Mouse (Mus musculus) heart, embryonic 11.5 days (tissue): ENCODE results near the gene Vps53. TPM values are rescaled to one million over a fixed set of nuclear protein-coding genes. Genes with fewer than 3 reads are reported as not detected.

Experiments used
- ATAC-seq: fragments of 200-750 bp; cut with Nextera tagmentation; replicated peaks from 2 replicates; pipeline ENCODE4 v1.8.0; 2017; ENCODE audit warnings: moderate library complexity; ENCODE audit not compliant: insufficient number of reproducible peaks, low FRiP score, low TSS enrichment
- H3K27ac ChIP-seq: fragments of 300-500 bp; sonication (generic); 2 replicates; pipeline ENCODE4 v1.5.1; 2014; ENCODE audit warnings: mild to moderate bottlenecking, low read depth, low read length
- H3K27me3 ChIP-seq: fragments of 300-500 bp; sonication (generic); 2 replicates; pipeline ENCODE4 v1.6.1; 2014; ENCODE audit warnings: mild to moderate bottlenecking, low read length, mixed read lengths; ENCODE audit not compliant: control insufficient read depth, insufficient read depth
- H3K36me3 ChIP-seq: fragments of 300-500 bp; sonication (generic); 2 replicates; pipeline ENCODE4 v1.6.1; 2014; ENCODE audit warnings: mild to moderate bottlenecking, low read length, moderate library complexity, mixed read lengths; ENCODE audit not compliant: control insufficient read depth, insufficient read depth
- H3K4me1 ChIP-seq: fragments of 300-500 bp; sonication (generic); 2 replicates; pipeline ENCODE4 v1.6.1; 2014; ENCODE audit warnings: low read length; ENCODE audit not compliant: control insufficient read depth, insufficient read depth
- H3K4me2 ChIP-seq: fragments of 300-500 bp; sonication (generic); 2 replicates; pipeline ENCODE4 v1.6.1; 2014; ENCODE audit warnings: mild to moderate bottlenecking, moderate library complexity
- H3K4me3 ChIP-seq: fragments of 300-500 bp; sonication (generic); 2 replicates; pipeline ENCODE4 v1.5.1; 2014; ENCODE audit warnings: low read depth, low read length
- H3K9ac ChIP-seq: fragments of 300-500 bp; sonication (generic); 2 replicates; pipeline ENCODE4 v1.6.1; 2014; ENCODE audit warnings: mild to moderate bottlenecking, low read depth, low read length, moderate library complexity
- H3K9me3 ChIP-seq: fragments of 300-500 bp; sonication (generic); replicated peaks from 2 replicates; pipeline ENCODE4 v1.6.1; 2016; ENCODE audit warnings: low read length; ENCODE audit not compliant: control insufficient read depth
- WGBS: fragments of 180-500 bp; shearing (Covaris S2); extraction: QIAGEN DNeasy Blood & Tissue Kit; methylation state at CpG from one replicate; pipeline ENCODE4 v1.1.7; 2014; ENCODE audit not compliant: insufficient replicate concordance; 5-methylcytosine and 5-hydroxymethylcytosine counted together
- polyA plus RNA-seq: library from polyadenylated mRNA; unstranded; fragments of >200 nt; fragmentation: Nextera tagmentation; extraction: Ambion mirVana; gene quantifications from 2 replicates; pipeline ENCODE4 v1.2.1, GENCODE M21; 2014

Gene Vps53
- 33.0 and 33.7 TPM in 2 replicates for polyA plus RNA-seq

DNA sequence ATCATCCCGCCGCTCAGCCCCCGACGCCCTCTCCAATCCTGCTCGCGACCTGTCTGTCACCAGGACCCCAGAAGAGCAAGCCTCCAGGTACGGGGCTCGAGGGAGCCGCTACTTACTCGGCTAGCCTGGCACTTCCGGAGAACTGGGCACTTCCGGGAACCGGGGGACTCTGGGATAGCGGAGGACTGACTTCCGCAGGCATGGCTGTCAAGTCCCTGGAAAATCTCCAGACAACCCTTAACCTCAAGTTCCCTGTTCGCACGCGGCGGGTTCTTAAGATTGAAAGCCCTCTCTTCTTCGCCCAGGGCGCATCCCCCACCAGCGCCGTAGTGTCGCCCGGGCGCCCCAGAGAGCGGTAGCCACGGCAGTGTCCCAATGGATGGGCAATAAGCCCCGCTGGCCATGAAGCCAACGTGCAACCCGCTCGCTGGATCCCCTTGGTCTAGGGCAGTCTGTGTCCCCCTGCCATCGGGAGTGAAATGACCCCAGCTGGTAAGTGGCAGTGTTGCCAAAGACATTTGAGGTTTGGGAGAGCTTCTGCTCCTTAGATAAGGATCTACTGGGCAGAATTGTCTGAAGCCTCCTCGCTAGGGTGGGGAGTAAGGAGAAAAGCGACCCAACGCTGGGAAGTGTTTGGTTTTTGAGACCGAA lies at the start of gene Vps53, which contains the start of gene Fam57a:
TSS of gene Vps53 (minus strand) at position 153 of the 651 bp plus-strand sequence.
TSS of gene Fam57a (plus strand) at position 177 of the 651 bp plus-strand sequence.
- under 1% methylated on average over 37 of the region's 37 CpGs for WGBS
- 0 out of 2 replicates have a peak, but pooled peaks cover 2% of the 10 kb centered on the region for H3K4me1 ChIP-seq
- peak; percentile 83 for ATAC-seq

DNA sequence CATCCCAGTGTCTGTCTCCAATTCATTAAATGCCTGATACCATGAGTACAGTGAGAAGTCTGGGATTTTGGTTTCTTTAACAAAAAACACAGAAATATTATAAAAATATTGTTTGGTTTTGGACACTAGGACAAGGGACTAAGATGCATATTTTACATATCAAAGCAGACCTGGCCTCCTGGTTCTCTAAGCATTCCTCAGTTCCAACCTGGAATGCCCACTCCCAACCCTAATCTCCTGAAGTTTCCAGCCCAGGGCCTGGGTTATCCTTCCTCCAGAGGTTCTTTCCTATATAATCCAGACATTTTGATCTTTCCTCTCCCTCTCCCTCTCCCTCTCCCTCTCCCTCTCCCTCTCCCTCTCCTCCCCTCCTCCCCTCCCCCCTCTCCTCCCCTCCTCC lies 45.6 kb upstream of the Vps53 start:
- Histone ChIP-seq H3K4me2 (no peak overlapping the region), H3K36me3 (no peaks in the 10 kb centered on the region; the same call in 1 of the 2 replicates), H3K27me3 (no peaks in the 10 kb centered on the region), H3K27ac (no peak overlapping the region), H3K9ac (no peak overlapping the region), H3K4me3 (no peak overlapping the region), H3K4me1 (no peaks in the 10 kb centered on the region), H3K9me3 (no peaks in the 10 kb centered on the region)
- ATAC-seq: no peak

More for the DNA sequence above, at the start of gene Vps53, which contains the start of gene Fam57a:
- Histone ChIP-seq H3K9me3 (no peaks in the 10 kb centered on the region), H3K36me3 (no peaks in the 10 kb centered on the region), H3K9ac (peak within 1 kb of the TSS; percentile 76), H3K27me3 (no peaks in the 10 kb centered on the region), H3K4me3 (peak within 1 kb of the TSS; percentile 85), H3K27ac (peak within 1 kb of the TSS; percentile 57; the same call in 1 of the 2 replicates), H3K4me2 (peak within 1 kb of the TSS; percentile 94)

DNA sequence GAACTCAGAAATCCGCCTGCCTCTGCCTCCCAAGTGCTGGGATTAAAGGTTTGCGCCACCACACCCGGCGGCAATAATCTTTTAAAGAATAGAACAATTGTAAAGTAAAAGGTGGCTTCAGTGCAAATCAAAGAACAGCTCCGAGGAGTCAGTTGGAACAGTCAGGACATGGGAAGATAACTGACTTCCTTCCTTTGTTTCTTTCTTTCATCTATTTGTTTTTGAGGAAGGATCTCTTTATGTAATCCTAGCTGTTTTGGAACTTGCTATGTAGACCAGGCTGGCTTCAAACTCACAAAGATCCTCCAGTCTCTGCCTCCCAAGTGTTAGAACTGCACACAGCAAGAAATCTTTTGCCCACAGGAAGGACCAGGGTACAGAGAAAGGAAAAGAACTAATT lies 45.2 kb upstream of the Vps53 start:
- Histone ChIP-seq H3K9ac (no peak overlapping the region), H3K4me1 (no peaks in the 10 kb centered on the region), H3K36me3 (no peaks in the 10 kb centered on the region; the same call in 1 of the 2 replicates), H3K9me3 (no peaks in the 10 kb centered on the region), H3K4me3 (no peak overlapping the region), H3K27me3 (no peaks in the 10 kb centered on the region), H3K27ac (no peak overlapping the region), H3K4me2 (no peak overlapping the region)
- no peak for ATAC-seq
- 87% methylated on average over 5 of the region's 5 CpGs for WGBS

GRCm38 (mm10) chr11:76217390-76217800 lies 37.9 kb upstream of the Vps53 start, which contains the start of the genes Dbil5 and Gemin4:
Dbil5 (plus strand) TSS chr11:76217608.
Gemin4 (minus strand) TSS chr11:76217664.
- H3K4me1 ChIP-seq: peaks cover 5% of the 10 kb centered on the region
- H3K4me2 ChIP-seq: peak within 1 kb of the TSS; percentile 79
- ATAC-seq: peak; percentile 96
- H3K4me3 ChIP-seq: peak within 1 kb of the TSS; percentile 82
- WGBS: under 1% methylated on average over 35 of the region's 35 CpGs
- H3K27me3 ChIP-seq: no peaks in the 10 kb centered on the region
- peak within 1 kb of the TSS; percentile 95 for H3K9ac ChIP-seq
- H3K27ac ChIP-seq: peak within 1 kb of the TSS; percentile 84
- peaks cover 11% of the 10 kb centered on the region for H3K36me3 ChIP-seq
- H3K9me3 ChIP-seq: no peaks in the 10 kb centered on the region

DNA sequence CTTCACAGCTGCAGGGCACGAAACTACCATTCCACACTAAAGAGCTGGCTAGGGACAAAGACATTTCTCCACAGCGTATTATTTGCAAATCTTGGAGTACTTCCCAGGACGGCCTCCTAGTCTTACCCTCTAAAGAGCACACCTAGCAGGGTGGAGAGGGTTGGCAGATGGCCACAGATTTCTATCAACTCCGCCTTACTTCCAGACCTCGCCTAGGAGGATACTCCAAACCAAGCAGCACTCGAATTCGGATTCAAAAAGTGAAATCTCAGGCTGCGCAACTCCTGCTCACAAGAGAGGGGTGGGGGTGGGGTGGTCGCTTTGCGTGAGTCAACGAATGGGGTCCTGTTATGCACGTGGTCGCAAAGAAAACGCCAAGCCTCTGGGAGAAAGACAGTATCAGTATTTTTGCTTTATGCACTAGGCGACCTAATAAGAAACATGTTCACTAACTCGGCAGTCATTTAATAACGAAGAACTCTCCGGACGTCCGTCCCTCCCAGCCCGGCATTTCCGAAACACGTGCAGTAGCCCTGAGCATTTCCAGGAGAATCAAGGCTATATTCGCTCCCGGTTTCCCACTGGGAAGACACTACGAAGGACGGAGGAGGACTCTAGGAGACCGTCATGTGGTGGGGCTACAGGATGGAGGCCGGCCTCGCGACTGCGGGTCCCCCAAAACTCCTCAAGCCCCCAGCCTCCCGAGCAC lies 37.4 kb upstream of the Vps53 start:
- H3K4me1 ChIP-seq: peaks cover 5% of the 10 kb centered on the region
- no peaks in the 10 kb centered on the region for H3K9me3 ChIP-seq
- 4% methylated on average over 33 of the region's 33 CpGs for WGBS
- H3K9ac ChIP-seq: peak overlapping the region; percentile 95
- H3K4me3 ChIP-seq: peak overlapping the region; percentile 82
- peak overlapping the region; percentile 84 for H3K27ac ChIP-seq
- peak overlapping the region; percentile 79 for H3K4me2 ChIP-seq
- no peaks in the 10 kb centered on the region for H3K27me3 ChIP-seq
- ATAC-seq: peak; percentile 23
- peaks cover 17% of the 10 kb centered on the region for H3K36me3 ChIP-seq

- Histone ChIP-seq H3K9ac (no peak overlapping the region), H3K4me3 (peak overlapping the region; percentile 82), H3K27ac (no peak overlapping the region)
These were observed 36.6 kb upstream of the Vps53 start for GRCm38 (mm10) chr11:76216049-76216540.

DNA sequence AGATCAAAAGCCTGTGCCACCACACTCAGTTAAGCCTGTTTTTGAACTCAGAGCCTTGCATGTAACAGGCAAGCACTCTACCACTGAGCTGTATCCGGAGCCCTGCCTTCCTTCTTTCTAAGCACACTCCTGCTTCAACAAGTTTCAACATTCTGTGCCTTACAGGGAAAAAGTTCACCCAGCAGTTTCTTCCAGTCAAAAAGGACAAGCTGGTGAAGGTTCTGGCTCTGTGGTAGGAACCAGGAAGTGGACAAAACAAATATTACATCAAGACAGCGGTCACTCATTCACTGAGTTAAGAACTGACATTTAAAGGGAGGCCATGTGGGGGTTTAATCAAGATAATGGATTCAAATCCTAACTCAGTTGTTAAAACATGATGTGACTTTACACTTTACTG lies 35.6 kb upstream of the Vps53 start:
- H3K9ac ChIP-seq: no peak overlapping the region
- no peak for ATAC-seq
- H3K9me3 ChIP-seq: no peaks in the 10 kb centered on the region
- H3K4me3 ChIP-seq: no peak overlapping the region
- H3K27ac ChIP-seq: no peak overlapping the region
- no peaks in the 10 kb centered on the region for H3K27me3 ChIP-seq
- WGBS: 92% methylated on average over 2 of the region's 2 CpGs
- H3K4me2 ChIP-seq: no peak overlapping the region
- H3K4me1 ChIP-seq: peaks cover 5% of the 10 kb centered on the region
- H3K36me3 ChIP-seq: peaks cover 20% of the 10 kb centered on the region

More at GRCm38 (mm10) chr11:76216049-76216540, 36.6 kb upstream of the Vps53 start:
- ATAC-seq: no peak
- H3K36me3 ChIP-seq: peaks cover 19% of the 10 kb centered on the region
- H3K27me3 ChIP-seq: no peaks in the 10 kb centered on the region
- WGBS: 92% methylated on average over 5 of the region's 5 CpGs
- H3K4me1 ChIP-seq: peaks cover 5% of the 10 kb centered on the region
- no peaks in the 10 kb centered on the region for H3K9me3 ChIP-seq
- peak overlapping the region; percentile 79 for H3K4me2 ChIP-seq

GRCm38 (mm10) chr11:76213841-76214240 lies 34.4 kb upstream of the Vps53 start:
- ATAC-seq: no peak
- no peaks in the 10 kb centered on the region for H3K27me3 ChIP-seq
- H3K4me2 ChIP-seq: no peak overlapping the region
- H3K27ac ChIP-seq: no peak overlapping the region
- no peak overlapping the region for H3K4me3 ChIP-seq
- 93% methylated on average over 5 of the region's 5 CpGs for WGBS
- H3K4me1 ChIP-seq: peaks cover 5% of the 10 kb centered on the region
- H3K9me3 ChIP-seq: no peaks in the 10 kb centered on the region
- H3K9ac ChIP-seq: no peak overlapping the region
- H3K36me3 ChIP-seq: peaks cover 25% of the 10 kb centered on the region
